Mouse (Mus musculus) hematopoietic stem cell, adult 5-6 weeks (primary cell): ENCODE measurements at regions not wholly inside any gene's neighbourhood (a gene's known extent, or its start where the extent isn't known, plus 50 kb on each side); places are given as distances from the start of the nearest gene placed in this dataset.
"Not testable (repeated sequence)": the region's sequence is repeated elsewhere in the genome, so short reads cannot be mapped to it uniquely, and the experiment has no call there.

Source experiments
- ATAC-seq, 2 experiments: fragments of 125-278 bp in 1 of 2; replicated peaks in 1 of 2; 2 replicates each; pipeline ENCODE4 v1.8.0; 2016 to 2017; ENCODE audit warnings: inconsistent platforms in 2 of 2, mild to moderate bottlenecking in 2 of 2, moderate number of reproducible peaks in 2 of 2, low read depth in 1 of 2, moderate TSS enrichment in 1 of 2; ENCODE audit not compliant: low FRiP score in 2 of 2, poor library complexity in 2 of 2, severe bottlenecking in 2 of 2, insufficient read depth in 1 of 2, low TSS enrichment in 1 of 2

DNA sequence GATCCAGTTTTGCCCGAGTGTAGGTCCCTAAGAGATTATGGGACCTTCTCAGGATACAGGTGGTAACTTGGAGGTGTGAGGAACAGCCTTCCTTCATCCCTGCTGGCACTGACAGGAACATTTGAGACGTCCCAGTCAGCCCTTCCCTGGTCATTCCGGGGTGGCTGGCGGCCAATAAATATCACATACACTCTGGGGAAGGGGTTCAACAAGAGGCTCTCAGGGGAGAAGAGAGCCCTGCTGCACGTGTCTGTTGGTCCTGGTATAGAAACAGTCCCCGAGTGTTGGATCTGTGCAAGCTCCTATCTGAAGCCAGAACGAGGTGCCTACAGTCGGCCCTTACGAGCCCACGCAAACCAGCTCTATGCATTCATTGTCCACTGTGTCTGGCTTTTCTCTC, 94.1 kb upstream of the Lemd2 start:
- ATAC-seq: no peak

DNA sequence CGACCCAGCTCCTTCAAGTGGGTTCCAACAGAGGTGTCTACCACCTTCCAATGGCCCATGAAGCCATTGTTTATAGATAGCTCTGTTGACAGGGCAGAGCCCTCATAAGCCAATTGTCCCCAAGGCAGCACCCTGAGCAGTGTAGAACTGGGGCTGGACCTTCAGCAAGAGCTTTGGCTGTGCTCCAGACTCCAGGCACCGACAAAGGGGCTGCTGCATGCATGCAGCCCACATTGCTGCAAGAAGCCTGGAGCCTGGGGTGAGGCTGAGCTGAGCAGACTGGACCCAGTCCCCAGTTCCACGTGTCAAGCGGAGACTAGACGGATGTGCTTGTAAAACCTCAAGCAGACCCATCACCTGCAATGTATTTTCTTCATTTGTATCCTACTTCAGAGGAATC, 91.9 kb upstream of the Lemd2 start:
- no peak for ATAC-seq

DNA sequence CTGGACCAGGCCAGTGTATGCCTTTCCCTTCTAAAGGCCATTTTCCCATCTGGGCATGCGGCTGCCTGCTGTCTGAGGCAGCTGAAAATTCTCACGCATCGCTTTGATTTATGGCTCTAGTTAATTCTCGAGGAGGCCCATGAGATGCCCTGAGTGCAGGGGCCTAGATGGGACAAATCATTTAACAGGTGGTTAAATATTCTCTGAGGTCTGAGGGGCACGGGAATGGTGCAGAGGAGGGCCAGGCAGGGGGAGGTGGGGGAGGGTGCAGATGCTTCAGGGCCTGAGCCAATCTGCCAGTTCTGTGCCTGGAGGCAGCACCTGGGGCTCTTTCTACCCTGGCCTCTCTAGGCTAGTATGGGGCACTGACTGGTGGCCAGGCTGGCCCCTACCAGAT, 89.9 kb upstream of the Lemd2 start:
- ATAC-seq: no peak

DNA sequence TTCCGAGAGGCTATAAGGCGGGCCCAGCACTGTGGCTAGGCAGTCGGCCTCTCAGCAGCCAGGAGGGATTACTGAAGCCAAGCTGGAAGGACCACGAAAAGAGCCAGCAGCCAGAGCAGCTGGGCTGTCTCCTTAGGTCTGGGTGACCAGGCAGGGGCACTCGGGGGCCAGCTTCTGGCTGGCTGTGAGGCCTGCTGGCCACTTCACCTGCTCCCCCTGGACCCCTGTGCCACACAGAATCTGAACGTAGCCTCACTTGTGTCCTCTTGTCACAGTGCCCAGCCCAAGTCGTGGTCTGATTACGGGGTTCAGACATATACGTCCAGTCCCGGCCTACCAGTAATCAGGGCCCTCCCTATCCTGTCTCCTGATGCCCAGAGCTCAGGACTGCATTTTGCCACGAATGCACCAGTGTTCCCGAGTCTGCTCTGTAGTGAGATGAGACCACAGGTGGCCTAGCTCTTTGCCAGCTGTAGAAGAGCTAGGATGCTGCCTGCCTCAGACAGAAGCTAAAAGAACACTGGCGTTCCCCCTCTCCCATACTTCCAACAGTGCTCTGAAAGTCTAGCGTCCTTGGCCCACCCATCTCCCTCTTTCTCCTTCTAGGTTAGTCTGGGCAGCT, 89.4 kb upstream of the Lemd2 start:
- no peak for ATAC-seq

DNA sequence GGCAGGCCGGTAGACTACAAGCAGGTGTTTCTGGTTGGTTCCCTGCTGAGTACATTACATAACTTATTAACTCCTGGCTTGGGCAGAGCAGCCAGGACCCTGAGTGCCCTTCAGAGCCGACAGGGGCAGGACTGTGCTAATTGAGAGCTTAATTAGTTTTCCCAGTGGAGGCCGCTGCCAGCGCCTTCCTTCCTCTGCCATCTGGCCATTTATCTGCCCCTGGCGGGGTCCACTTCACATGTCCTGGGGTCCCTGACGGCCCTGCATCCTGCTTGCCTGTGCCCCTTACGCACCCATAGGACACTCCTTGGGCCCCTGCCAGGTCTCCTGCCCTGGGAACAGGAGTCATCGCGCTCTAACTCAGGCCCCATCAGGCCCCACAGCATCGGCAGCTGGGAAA, 87.4 kb upstream of the Lemd2 start:
- no peak for ATAC-seq

DNA sequence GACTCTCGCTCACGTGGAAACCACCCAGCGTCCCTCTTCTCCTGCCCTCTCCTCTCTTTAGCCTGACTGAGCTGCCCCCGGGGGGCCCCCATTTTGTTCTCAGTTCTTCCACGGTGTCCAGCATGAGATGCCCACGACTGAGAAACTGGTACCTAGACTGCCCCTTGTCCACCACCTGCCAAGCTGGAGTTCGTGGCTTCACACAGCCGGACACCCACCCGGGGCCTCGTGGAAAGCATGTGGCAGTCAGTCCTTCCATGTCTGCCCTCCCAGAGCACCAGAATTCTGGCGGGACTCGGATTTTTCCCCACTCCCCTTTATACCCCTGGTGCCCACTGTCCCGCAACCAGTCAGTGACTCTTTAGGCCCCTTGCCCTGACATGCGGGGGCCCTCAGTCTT, 86.9 kb upstream of the Lemd2 start:
- ATAC-seq: no peak

DNA sequence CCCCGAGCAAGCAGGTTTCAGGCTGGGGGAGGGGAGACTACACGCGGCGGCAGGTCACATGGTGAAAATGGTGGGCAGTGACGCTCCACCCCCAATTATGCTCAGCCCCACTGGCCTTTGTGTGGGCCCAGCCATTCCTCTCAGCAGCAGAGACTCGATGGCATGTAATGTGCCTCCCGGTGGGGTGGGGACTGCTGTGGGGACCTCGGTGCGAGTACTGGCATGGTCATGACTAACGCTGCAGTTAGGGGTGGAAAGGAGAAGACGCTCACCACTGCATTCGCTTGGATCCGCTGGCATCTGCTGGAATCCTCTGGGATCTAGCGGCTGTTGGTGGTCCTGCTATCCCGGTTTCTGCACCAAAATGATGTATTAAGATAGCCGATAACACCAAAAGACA, 86.0 kb upstream of the Lemd2 start:
- no peak for ATAC-seq

DNA sequence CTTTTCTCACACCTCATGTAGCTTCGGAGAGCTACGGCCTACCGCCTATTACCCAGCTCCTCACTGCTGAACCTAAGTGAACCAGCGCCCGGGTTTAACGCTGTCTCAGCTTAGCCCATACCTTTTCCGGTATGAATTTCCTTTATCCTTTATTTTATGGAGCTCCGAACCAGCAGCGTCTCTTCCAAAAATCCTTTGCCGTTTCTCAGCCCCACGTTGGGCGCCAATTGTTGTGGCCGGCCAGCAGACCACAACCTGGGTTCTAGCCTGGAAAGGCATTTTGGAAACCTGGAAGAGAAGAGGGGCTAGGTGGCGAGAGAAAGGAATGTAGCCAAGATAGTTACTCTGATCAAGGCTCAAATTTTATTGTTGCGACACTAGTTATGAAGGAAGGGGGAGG, 85.5 kb upstream of the Lemd2 start:
- ATAC-seq: not testable (repeated sequence)

DNA sequence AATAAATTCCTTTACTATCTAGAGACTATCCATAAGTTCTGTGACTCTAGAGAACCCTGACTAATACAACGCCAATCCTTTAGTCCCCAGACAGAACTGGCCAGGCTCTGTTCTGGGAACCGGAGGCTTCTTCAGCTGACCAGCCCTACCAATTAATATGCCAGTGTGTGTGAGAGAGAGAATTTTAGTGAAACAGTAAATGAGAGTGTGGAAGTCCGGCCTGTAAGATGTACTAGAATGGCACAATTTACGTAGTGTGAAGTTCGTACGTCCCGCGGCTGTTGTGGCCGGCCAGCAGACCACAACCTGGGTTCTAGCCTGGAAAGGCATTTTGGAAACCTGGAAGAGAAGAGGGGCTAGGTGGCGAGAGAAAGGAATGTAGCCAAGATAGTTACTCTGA, 83.7 kb upstream of the Lemd2 start:
- not testable (repeated sequence) for ATAC-seq

DNA sequence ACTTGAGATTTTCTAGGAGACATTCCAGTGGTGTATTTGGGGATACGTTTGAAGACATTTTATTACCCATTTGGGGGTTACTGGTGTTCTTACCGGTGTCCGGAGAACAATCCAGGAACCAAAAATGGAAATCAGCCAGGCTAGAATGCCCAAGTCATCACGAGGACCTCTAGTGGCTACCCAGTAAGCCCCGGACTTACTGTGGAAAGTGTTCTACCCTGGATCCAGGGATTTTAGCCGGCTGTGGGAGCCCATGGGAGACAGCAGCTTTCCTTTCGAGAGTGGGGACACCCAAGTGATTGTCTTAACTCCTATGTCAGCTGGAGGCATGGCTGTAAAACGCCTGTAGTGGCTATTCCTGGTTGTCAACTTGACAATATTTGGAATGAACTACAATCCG, 77.0 kb upstream of the Lemd2 start:
- no peak for ATAC-seq

DNA sequence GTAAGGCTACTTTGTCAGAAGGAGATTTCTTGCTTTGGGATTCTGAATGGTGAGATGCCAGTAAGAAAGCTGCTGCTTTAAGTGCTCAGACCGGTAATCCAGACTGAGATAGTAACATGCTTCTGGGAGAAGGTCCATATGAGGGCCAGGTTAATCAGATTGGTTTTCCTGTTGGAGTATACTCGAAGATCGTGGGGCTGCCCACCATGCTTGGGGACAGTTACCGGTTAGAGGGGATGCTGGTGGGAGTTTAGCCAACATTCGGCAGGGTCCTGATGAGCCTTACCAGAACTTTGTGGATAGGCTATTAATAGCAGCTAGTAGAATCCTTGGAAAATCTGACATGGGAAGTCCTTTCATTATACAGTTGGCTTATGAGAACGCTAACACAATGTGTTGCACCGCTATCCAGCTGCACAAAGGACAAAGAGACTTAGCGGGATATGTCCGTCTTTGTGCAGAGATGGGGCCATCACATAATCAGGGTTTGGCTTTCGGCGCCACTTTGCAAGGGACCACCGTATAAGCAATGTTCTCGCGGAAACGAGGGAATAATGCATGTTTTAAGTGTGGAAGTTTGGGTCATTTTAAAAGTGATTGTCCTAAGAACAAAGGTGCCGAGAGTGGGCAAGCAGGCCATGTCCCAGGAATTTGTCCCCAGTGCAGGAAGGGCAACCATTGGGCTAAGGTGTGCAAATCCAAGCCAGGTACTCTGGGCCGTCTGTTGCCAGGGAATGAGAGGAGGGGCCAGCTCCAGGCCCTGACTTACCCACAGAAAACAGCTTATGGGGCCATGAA, 75.4 kb upstream of the Lemd2 start:
- not testable (repeated sequence) for ATAC-seq

DNA sequence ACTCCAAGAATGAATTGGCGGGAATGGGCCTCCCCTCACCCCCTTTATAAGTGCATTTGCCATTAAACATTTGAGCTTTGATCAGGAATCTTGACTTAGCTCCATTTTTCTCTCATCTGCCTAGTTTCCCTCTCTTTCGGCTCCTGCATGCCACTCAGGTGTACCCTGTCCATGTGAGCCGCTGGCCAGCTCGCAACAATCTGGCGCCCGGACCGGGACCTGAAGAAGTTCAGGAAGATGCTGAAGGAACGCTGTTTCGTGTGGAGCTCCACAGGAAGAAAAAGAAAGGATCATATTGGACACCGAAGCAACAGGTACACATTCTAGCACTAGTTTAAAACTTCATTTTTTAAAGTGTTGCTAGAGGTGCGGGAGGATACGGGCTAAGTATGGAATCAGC, 73.5 kb upstream of the Lemd2 start:
- not testable (repeated sequence) for ATAC-seq

DNA sequence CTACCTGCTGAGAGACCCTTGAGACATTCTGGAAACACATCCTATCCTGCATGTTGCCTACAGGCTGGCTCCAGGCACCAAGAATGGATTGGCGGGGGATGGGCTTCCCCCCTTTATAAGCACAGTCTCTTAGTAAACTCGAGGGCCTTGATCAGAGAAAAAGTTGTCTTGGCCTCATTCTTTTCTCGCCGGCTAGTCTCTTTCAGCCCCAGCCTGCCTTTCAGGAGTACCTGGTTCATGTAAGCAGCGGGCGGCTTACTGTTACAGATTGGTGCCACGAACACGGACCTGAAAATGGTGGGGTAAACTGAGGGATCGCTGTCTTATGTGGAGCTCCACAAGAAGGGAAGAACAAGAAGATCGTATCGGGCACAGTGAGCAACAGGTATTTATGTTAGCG, 67.5 kb upstream of the Lemd2 start:
- ATAC-seq: not testable (repeated sequence)

DNA sequence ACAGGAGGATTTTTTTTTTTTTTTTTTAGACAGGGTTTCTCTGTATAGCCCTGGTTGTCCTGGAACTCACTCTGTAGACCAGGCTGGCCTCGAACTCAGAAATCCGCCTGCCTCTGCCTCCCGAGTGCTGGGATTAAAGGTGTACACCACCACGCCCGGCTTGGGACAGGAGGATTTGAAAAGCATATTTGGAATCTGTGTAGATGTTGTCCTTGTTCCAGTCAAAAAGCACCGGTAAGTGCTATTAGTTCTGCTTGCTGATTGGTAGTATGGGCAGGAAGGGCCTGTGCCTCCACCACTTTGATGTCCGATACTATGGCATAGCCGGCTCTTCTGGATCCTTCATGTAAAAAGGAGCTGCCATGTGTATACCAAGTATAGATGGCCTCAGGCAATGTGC, 66.5 kb upstream of the Lemd2 start:
- ATAC-seq: not testable (repeated sequence)

DNA sequence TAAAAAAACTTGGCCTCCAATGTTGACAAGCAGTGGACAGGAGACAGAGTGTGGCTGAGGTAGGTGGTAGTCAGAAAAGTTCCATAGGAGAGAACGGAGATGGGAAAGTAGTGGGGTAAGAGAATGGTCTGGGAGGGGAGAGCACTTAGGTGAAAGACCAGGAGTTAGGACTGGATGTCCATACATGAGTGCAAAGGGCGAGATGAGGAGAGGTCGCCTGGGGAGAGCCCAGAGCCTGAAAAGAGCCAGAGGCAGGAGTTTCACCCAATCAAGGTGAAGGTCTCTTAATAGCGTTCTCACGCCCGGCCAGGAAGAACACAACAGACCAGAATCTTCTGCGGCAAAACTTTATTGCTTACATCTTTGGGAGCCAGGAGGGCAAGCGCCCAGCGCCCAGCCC, 60.3 kb upstream of the Lemd2 start:
- ATAC-seq: not testable (repeated sequence)

DNA sequence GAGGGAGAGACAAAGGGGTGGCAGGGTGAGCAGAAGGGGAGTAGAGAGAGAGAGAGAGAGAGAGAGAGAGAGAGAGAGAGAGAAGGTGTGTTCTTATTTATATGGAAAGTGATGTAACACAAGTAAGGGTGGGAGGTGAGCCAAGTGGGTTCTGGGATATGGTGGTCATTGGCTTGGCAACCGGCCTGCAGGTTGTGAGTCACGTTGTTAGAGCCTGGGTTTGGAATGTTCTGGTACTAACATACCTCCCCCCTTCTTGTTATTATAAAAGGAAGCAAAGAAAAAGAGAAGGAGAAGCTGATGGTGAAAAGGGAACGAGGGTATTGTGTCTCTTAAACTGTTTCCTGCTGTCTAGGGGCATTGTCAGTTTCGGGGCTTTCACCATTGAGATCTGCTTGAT, 58.3 kb upstream of the Lemd2 start:
- ATAC-seq: no peak

DNA sequence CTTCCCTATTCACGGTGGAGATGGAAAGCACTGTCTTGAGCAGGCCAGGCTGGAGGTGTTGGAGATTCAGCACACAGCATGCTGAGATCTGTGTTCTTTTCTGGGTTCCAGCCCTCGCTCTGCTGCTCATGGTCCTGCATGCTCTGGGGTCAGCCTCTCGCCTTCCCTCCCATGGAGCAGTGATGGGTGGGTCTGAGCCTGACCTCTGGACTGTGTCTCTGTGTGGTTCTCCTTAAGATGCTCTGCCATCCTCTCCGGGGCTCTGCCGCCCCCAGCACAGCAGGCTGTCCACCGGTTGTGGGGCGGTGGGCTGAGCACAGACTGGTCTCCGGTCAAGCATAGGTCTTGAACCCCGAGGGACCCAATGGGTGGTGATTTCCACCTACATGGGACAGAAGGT, 57.7 kb upstream of the Lemd2 start:
- ATAC-seq: no peak

DNA sequence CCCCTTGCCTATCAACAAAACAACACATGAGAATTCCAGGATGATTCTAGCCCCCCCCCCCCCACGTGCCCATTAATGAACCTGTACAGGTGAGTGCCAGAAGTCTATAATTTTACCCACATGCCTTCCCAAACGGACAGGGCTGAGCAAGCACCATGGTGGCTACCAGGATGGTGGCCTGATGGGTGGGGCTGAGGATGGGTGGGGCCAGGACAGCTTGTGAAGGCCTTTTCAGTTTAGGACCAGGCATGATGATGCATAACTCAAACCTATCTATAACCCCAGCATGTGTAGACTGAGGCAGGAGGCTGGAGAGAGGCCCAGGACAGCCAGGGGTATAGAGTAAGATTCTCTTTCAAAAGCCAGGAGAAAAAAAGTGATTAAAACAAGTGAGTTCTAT, 57.0 kb upstream of the Lemd2 start:
- no peak for ATAC-seq

DNA sequence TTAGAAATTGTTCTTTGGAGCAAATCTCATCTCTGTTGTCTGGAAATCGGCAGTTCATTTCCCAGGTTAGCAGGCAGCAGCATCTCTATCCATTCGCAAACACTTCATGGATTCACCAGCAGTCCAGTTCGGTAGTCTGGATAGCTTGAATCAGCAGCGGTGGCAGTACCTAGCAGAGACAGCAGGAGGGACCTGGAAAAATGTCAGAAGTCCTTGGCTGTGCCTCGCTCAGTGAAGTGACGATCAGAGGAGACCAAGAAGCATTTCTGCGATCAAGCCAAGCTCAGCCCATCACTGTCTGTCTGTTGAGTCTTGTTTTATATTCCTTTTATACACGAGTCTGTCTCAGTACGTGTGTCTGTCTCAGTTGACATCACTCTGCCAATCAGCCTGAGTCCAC, 55.8 kb upstream of the Lemd2 start:
- no peak for ATAC-seq
